Mouse (Mus musculus): ENCODE measurements at regions not wholly inside any gene's neighbourhood (a gene's known extent, or its start where the extent isn't known, plus 50 kb on each side); places are given as distances from the start of the nearest gene placed in this dataset.
A peak's percentile ranks its signal among the peaks of the same experiment; 100 is the strongest.

GRCm38 (mm10) chr1:128805687-128806653 lies 213.9 kb upstream of the Cxcr4 start:
- peaks cover 26 to 48% of the 10 kb centered on the region in 2 experiments for H3K4me1 ChIP-seq (ENCODE audit: control insufficient read depth in 1 of 2, insufficient read depth in 2 of 2)
- dilution Hi-C loops (cut with MboI; ENCODE audit: extremely low pct_ligation_motif_present, extremely low pct_unique_long_range_greater_than_20kb, low sequenced_read_pairs): no loop called here

GRCm38 (mm10) chr1:128803433-128804060 lies 211.5 kb upstream of the Cxcr4 start:
- Histone ChIP-seq H3K9me3 (replicated peaks; ENCODE audit: low read length) (peaks cover 4% of the 10 kb centered on the region), H3K4me1 (ENCODE audit: control insufficient read depth in 1 of 2, insufficient read depth in 2 of 2) (peaks cover 19 to 37% of the 10 kb centered on the region in 2 experiments), H3K27ac (ENCODE audit: insufficient read depth, low read depth) (no peak overlapping the region), H3K4me2 (ENCODE audit: insufficient read depth, low read depth, poor library complexity, severe bottlenecking) (peak overlapping the region; percentile 75), H3K79me2 (replicated peaks; ENCODE audit: control insufficient read depth, extremely low read depth, insufficient read depth, poor library complexity, severe bottlenecking) (no peaks in the 10 kb centered on the region), H3K27me3 (replicated peaks) (peaks cover 13% of the 10 kb centered on the region), H3K9ac (ENCODE audit: insufficient read depth, low read depth) (peak overlapping the region; percentile 32), H3K36me3 (replicated peaks in 1 of 2; ENCODE audit: control insufficient read depth in 1 of 2, insufficient read depth in 1 of 2, low read length in 1 of 2) (no peaks in the 10 kb centered on the region), H3K4me3 (replicated peaks in 1 of 3; ENCODE audit: low read depth in 2 of 3, low read length in 2 of 3, poor library complexity in 1 of 3) (peak overlapping the region in 1 of 3 experiments; percentile 36)
- DNase-seq (ENCODE audit: extremely low read depth): no peak
- in situ Hi-C loops (cut with MboI; ENCODE audit: low pct_ligation_motif_present, low pct_unique_long_range_greater_than_20kb, low sequenced_read_pairs) (no loop called here), dilution Hi-C loops (cut with MboI; ENCODE audit: extremely low pct_ligation_motif_present, extremely low pct_unique_long_range_greater_than_20kb, low sequenced_read_pairs) (no loop called here)
- no peak for TF ChIP-seq ELF1 (IDR thresholded peaks at IDR 0.05; ENCODE audit: low read depth, low read length)
- 0 out of 2 replicates have a peak, but pooled peaks have one; percentile 32 for TF ChIP-seq MAZ (IDR thresholded peaks at IDR 0.05; ENCODE audit: low read depth, low read length)

More at GRCm38 (mm10) chr1:128805687-128806653, 213.9 kb upstream of the Cxcr4 start:
- Histone ChIP-seq H3K36me3 (replicated peaks in 1 of 2; ENCODE audit: control insufficient read depth in 1 of 2, insufficient read depth in 1 of 2, low read length in 1 of 2) (no peaks in the 10 kb centered on the region), H3K4me2 (ENCODE audit: insufficient read depth, low read depth, poor library complexity, severe bottlenecking) (no peak overlapping the region), H3K9ac (ENCODE audit: insufficient read depth, low read depth) (no peak overlapping the region), H3K79me2 (replicated peaks; ENCODE audit: control insufficient read depth, extremely low read depth, insufficient read depth, poor library complexity, severe bottlenecking) (no peaks in the 10 kb centered on the region), H3K9me3 (replicated peaks; ENCODE audit: low read length) (peaks cover 4% of the 10 kb centered on the region), H3K4me3 (replicated peaks in 1 of 3; ENCODE audit: low read depth in 2 of 3, low read length in 2 of 3, poor library complexity in 1 of 3) (no peak overlapping the region), H3K27ac (ENCODE audit: insufficient read depth, low read depth) (no peak overlapping the region), H3K27me3 (replicated peaks) (peaks cover 11% of the 10 kb centered on the region)
- in situ Hi-C loops (cut with MboI; ENCODE audit: low pct_ligation_motif_present, low pct_unique_long_range_greater_than_20kb, low sequenced_read_pairs): no loop called here
- TF ChIP-seq NRF1 (IDR thresholded peaks at IDR 0.05; ENCODE audit: low read depth, low read length) (no peak), EP300 (IDR thresholded peaks at IDR 0.05; ENCODE audit: low read length) (no peak), KAT2A (IDR thresholded peaks at IDR 0.05; ENCODE audit: insufficient replicate concordance, low read length) (no peak), UBTF (IDR thresholded peaks at IDR 0.05; ENCODE audit: low read depth, low read length) (no peak), ZC3H11A (IDR thresholded peaks at IDR 0.05; ENCODE audit: low read depth, low read length) (no peak), JUND (conservative IDR thresholded peaks at IDR 0.05; ENCODE audit: low read depth, low read length) (no peak), TCF12 (IDR thresholded peaks at IDR 0.05; ENCODE audit: low read depth, low read length) (no peak), ZMIZ1 (IDR thresholded peaks at IDR 0.05; ENCODE audit: low read depth, low read length) (no peak), IRF4 (IDR thresholded peaks at IDR 0.05; ENCODE audit: low read depth, low read length) (no peak), POLR2A (IDR thresholded peaks at IDR 0.05; ENCODE audit: low read depth, low read length) (no peak)
- DNase-seq (ENCODE audit: extremely low read depth): no peak

All from CH12.LX (cell line).